Mouse (Mus musculus): ENCODE results near the gene Susd5.

GRCm38 (mm10) chr9:114069372-114069771, 12.4 kb downstream of the Susd5 start:
- no peak for TF ChIP-seq CTCF (IDR thresholded peaks at IDR 0.05; ENCODE audit: control insufficient read depth, insufficient read depth, low read length)
- no peak for TF ChIP-seq POLR2A (IDR thresholded peaks at IDR 0.05; ENCODE audit: borderline replicate concordance, control insufficient read depth, low read depth, low read length)

All from bone marrow, adult 2 months (tissue).